Mouse (Mus musculus): ENCODE measurements around the gene Dop1b.
"Not testable (repeated sequence)": the region's sequence is repeated elsewhere in the genome, so short reads cannot be mapped to it uniquely, and the experiment has no call there.

The Dop1b gene

GRCm38 (mm10) chr16:93797841-93798492, 86.3 kb downstream of the Dop1b start:
- DNase-seq, result no peak

GRCm38 (mm10) chr16:93798623-93799022, 86.9 kb downstream of the Dop1b start:
- DNase-seq, result no peak

DNA sequence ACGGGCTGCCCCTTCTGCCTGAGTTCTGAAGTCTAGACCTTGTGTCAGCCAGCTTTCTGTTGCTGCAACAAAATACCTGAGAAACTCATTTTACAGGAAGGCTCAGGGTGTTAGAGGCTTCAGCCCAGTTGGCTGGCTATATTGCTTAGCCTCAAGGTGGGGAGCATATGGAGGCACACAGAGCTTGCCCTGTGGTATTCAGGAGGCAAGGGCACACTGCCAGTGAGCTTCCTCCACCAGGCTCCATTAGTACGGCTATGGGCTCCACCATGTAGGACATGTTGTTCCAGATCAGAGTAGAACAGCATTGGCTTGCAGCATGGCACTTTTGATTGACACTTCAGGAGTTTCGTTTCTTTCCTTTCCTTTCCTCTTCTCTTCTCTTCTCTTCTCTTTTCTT, 87.4 kb downstream of the Dop1b start:
- no peak for DNase-seq

- DNase-seq, result no peak
These were observed 88.2 kb downstream of the Dop1b start for GRCm38 (mm10) chr16:93799936-93800335.

- no peak for DNase-seq
These were observed 95.5 kb downstream of the Dop1b start for GRCm38 (mm10) chr16:93807167-93807566.

DNA sequence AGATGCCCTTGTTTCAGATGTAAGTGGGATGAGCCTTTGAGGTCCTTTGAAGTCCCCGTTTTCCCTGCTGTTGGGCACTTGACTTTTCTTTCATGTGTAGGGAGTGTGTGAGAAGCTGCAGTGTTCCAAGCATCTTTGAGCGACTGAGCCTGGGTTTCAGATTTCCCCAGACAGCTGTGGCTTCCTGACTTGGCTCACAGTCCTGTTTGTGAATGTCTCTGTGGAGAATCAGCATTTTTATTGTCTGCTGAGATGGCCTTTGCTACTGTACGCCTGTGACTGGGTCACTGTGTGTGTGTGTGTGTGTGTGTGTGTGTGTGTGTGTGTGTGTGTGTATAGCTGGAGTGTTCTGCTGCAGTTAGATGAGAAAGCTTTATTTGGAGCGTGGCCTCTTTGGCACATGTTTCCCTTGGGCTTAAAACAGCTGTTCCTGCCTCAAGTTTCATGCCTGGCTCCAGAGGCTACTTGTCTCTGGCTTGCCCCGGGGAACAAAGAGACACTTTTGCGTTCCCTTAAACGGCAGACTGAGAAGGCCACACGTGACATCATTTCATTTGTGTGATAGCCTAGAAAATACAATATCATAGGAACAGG, 96.4 kb downstream of the Dop1b start:
- no peak for DNase-seq

DNA sequence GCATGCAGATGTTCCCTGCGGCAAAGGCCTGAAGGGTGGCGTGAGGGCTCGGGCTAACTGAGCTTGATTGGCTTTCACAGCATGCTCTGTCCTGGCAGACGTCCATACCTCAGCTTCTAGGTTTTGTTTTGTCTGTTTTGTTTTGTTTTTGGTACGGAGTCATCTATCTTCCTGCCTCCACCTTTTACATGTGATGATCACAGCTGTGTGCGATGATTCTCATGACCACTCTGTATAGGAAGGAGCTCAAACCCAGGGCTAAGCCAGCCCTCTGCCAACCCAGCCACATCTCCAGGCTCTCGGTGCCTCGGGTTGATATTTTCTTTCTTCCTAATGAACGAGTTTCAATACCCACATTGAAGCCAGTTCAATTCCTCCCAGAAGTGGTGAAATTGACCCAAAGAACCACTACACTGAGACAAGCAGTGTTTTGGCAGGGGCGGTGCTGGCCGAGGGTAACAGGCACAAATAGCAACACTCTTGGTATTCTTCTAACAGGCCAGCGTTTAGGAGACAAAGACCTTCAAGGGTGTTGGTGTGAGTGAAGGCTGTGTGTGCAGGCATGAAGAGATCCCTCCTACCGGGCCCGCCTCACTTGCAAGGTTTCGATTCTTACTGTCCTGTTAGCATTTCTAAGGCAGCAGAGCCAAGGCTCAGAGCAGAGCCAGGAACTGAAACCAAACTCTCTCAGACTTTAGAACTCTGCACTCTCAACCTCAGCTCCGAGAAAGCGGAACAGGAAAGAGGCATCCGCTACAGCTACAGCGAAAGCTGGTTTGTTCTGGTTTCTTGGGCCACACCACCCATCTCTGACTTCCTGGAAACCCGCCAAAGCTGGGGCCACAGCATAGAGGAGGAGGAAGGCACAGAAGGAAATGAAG, 104.4 kb downstream of the Dop1b start:
- no peak for DNase-seq

GRCm38 (mm10) chr16:93816861-93817260, 105.2 kb downstream of the Dop1b start:
- DNase-seq, result no peak

- no peak for DNase-seq
These were observed 105.7 kb downstream of the Dop1b start for GRCm38 (mm10) chr16:93817371-93817770.

- no peak for DNase-seq
These were observed 107.1 kb downstream of the Dop1b start for GRCm38 (mm10) chr16:93818691-93819324.

DNA sequence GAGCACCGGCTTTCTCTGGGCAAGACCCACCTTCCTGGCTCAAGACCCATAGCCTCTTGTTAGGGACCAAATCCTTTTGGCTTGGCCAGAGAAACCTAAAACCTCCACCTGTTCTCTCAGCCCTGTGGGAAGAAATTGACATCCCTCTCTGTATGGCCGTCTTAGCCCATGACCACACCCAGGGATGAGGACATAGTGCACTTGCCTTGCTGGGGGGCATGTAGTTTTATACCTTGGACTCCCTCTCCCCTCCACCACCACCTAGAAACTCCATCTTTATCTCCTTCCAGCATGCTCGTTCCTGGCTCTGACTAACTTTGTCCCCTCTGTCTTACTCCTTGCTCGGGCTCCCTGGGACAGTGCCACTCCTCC, 107.6 kb downstream of the Dop1b start:
- DNase-seq, result no peak

DNA sequence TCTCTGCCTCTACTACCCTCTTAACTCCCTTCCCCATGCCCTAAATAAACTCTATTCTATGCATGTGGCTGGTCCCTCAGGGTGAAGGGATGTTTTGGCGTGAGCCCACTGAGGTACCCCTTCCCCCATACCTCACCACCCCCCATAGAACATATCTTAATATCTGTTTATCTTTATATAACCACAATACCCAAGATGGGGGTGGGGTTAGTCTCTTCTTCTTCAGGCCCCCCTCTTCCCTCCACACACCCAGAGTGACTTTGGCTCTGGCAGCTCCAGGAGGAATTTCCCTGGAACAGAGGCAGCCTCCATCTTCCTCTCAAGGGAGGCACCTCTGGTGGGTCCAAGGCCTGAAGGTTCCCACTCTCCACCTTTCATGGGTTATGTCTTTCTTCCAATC, 108.3 kb downstream of the Dop1b start:
- DNase-seq, result no peak

DNA sequence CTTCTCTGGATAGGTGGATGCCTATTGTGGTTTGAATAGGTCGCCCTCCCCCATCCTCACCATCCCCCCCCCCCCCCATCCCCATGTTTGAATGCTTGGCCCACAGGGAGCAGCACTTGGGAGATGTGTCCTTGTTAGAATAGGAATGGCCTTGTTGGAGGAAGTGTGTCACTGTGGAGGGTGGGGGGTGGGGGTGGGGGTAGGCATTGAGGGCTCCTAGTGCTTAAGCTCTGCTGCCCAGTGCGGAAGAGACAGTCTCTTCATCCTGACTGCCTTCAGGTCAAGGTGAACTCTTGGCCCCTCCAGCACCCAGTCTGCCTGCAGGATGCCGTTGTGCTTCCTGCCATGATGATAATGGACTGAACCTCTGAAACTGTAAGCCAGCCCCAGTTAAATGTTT, 110.0 kb downstream of the Dop1b start:
- DNase-seq, result no peak

GRCm38 (mm10) chr16:93822433-93823225, 110.9 kb downstream of the Dop1b start:
- not testable (repeated sequence) for DNase-seq

- DNase-seq, result no peak
These were observed 113.1 kb downstream of the Dop1b start for GRCm38 (mm10) chr16:93824799-93825198.

DNA sequence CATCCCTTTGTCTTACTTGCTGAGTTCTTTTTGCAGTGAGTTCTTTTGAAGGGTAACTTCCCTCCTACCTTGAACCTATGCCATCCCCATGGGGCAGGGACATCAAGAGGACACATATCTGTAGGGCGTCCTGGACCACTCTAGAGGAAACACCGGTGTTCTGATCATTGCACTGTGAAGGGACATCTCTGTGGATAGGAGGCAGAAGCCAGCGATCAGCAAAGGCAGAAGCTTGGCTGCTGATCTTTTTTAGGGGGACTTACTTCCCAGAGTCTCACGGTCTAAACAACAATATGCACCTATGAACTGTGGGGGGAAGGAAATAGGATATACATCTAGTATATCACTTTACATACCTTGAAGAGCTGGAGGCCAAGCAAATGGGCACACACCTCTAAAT, 113.8 kb downstream of the Dop1b start:
- DNase-seq, result no peak

DNA sequence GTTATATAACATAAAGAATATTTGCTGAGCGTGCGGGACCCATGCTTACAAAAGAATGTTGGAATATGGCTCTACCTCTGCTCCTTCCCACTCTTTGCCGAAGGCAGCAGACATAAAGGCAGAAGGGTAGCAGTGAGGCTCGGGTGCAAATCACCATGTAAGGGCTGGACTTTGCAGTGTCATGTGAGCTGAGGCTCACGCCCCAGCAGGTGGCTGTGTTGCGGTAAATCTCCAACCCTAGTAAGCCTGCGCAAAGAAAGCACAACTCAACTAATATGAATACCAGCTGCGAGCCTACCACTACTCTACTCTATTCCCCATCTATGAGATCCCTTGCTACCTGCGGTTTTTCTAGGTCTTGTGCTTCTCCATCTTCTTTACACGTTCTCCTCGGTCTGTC, 114.3 kb downstream of the Dop1b start:
- no peak for DNase-seq

GRCm38 (mm10) chr16:93826478-93826877, 114.8 kb downstream of the Dop1b start:
- DNase-seq, result not testable (repeated sequence)

GRCm38 (mm10) chr16:93826909-93827308, 115.2 kb downstream of the Dop1b start:
- no peak for DNase-seq

GRCm38 (mm10) chr16:93829526-93829925, 117.8 kb downstream of the Dop1b start:
- DNase-seq, result no peak

- no peak for DNase-seq
These were observed 118.4 kb downstream of the Dop1b start for GRCm38 (mm10) chr16:93830071-93830470.

DNA sequence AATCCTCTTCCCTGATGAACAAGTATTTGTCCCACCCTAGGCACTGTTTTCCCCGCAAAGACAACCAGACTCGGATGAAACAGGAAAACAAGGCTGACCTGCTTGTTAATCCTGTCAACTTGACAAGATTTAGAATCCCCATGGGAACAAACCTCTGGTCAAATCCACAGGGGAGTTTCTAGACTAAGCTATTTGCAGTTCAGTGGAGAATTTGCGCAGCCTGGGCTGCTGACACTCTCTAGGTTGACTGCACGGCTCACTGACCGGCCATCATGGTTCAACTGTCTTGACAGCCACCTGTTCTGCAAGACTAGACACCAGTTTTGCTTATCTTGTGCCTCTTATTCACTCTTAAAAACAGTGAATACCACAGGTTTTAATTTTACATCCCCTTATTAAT, 119.2 kb downstream of the Dop1b start:
- no peak for DNase-seq

Data from cerebellum, adult 8-10 months (tissue).